Mouse (Mus musculus) myocyte (in vitro differentiated cells): ENCODE data around the gene Pkp4. TPM values are rescaled to one million over a fixed set of nuclear protein-coding genes. Genes with fewer than 3 reads are reported as not detected.

Experiments
- H3K27me3 ChIP-seq: one replicate; pipeline ENCODE4 v1.6.1; 2011; ENCODE audit not compliant: control insufficient read depth, insufficient read depth, insufficient read length
- H3K36me3 ChIP-seq: one replicate; pipeline ENCODE4 v1.6.1; 2011; ENCODE audit not compliant: control insufficient read depth, insufficient read depth
- H3K4me2 ChIP-seq: one replicate; pipeline ENCODE4 v1.6.1; 2011; ENCODE audit warnings: low read depth, control low read depth
- H3K4me3 ChIP-seq: one replicate; pipeline ENCODE4 v1.5.1; 2011; ENCODE audit warnings: mild to moderate bottlenecking, control low read depth, moderate library complexity
- H3K79me2 ChIP-seq: one replicate; pipeline ENCODE4 v1.6.1; 2011; ENCODE audit not compliant: control insufficient read depth, insufficient read depth
- H3ac ChIP-seq: one replicate; pipeline ENCODE4 v1.6.1; 2011; ENCODE audit not compliant: control insufficient read depth, insufficient read length
- CEBPB ChIP-seq: IDR thresholded peaks from 2 replicates; pipeline ENCODE4 v1.6.1; 2011; ENCODE audit warnings: mild to moderate bottlenecking, moderate library complexity; ENCODE audit not compliant: poor library complexity, insufficient read depth, severe bottlenecking
- E2F4 ChIP-seq: IDR thresholded peaks from one replicate; pipeline ENCODE4 v1.6.1; 2011; ENCODE audit warnings: mild to moderate bottlenecking, control low read depth, moderate library complexity; ENCODE audit not compliant: insufficient read depth
- MAX ChIP-seq: IDR thresholded peaks from one replicate; pipeline ENCODE4 v1.6.1; 2011; ENCODE audit warnings: low read depth, mild to moderate bottlenecking, control low read depth
- MYOD1 ChIP-seq, 3 experiments: IDR thresholded peaks; one replicate each; pipeline ENCODE4 v1.6.1; 2011; ENCODE audit warnings: control low read depth in 2 of 3, low read depth in 2 of 3, mild to moderate bottlenecking in 2 of 3, moderate library complexity in 1 of 3; ENCODE audit not compliant: insufficient read length in 2 of 3, control insufficient read depth in 1 of 3
- MYOG ChIP-seq, 3 experiments: IDR thresholded peaks; one replicate each; pipeline ENCODE4 v1.6.1; 2011; ENCODE audit warnings: control low read depth in 2 of 3, low read depth in 2 of 3, mild to moderate bottlenecking in 2 of 3; ENCODE audit not compliant: insufficient read length in 2 of 3, control insufficient read depth in 1 of 3, insufficient read depth in 1 of 3
- POLR2A ChIP-seq: IDR thresholded peaks from one replicate; pipeline ENCODE4 v1.6.1; 2011; ENCODE audit warnings: low read depth, mild to moderate bottlenecking, control low read depth, moderate library complexity; ENCODE audit not compliant: insufficient read length
- POLR2AphosphoS2 ChIP-seq: IDR thresholded peaks from one replicate; pipeline ENCODE4 v1.6.1; 2011; ENCODE audit warnings: low read depth, control low read depth; ENCODE audit not compliant: insufficient read length
- REST ChIP-seq: IDR thresholded peaks from one replicate; pipeline ENCODE4 v1.6.1; 2011; ENCODE audit warnings: mild to moderate bottlenecking, control low read depth, moderate library complexity; ENCODE audit not compliant: insufficient read depth, insufficient read length
- SRF ChIP-seq: IDR thresholded peaks from one replicate; pipeline ENCODE4 v1.6.1; 2011; ENCODE audit warnings: low read depth; ENCODE audit not compliant: control insufficient read depth, insufficient read length
- TCF12 ChIP-seq: IDR thresholded peaks from one replicate; pipeline ENCODE4 v1.6.1; 2011; ENCODE audit warnings: mild to moderate bottlenecking, control low read depth; ENCODE audit not compliant: poor library complexity, insufficient read depth, severe bottlenecking
- TCF3 ChIP-seq: IDR thresholded peaks from one replicate; pipeline ENCODE4 v1.6.1; 2011; ENCODE audit warnings: low read depth, control low read depth; ENCODE audit not compliant: insufficient read length
- USF1 ChIP-seq: IDR thresholded peaks from one replicate; pipeline ENCODE4 v1.6.1; 2011; ENCODE audit warnings: low read depth, mild to moderate bottlenecking, control low read depth, moderate library complexity
- polyA plus RNA-seq: library from polyadenylated mRNA; unstranded; fragments of >200 nt; fragmentation: generic; extraction: Trizol; gene quantifications from one replicate; pipeline ENCODE4 v1.2.1, GENCODE M21; 2012; ENCODE audit warnings: missing spikeins

Pkp4 gene
- polyA plus RNA-seq, 1 experiment, result 25.3 TPM

GRCm38 (mm10) chr2:59158117-59158516 is 2.5 kb upstream of the Pkp4 start:
- H3ac ChIP-seq, result no peak overlapping the region
- no peaks in the 10 kb centered on the region for H3K36me3 ChIP-seq
- H3K4me2 ChIP-seq, result no peak overlapping the region
- TF ChIP-seq SRF (no peak), POLR2A (no peak), MYOG (IDR thresholded peaks at IDR 0.05; ENCODE audit: control insufficient read depth in 1 of 3, insufficient read depth in 1 of 3, insufficient read length in 2 of 3, low read depth in 2 of 3) (no peak), TCF3 (no peak), E2F4 (no peak)
- peaks cover 13% of the 10 kb centered on the region for H3K79me2 ChIP-seq
- no peaks in the 10 kb centered on the region for H3K27me3 ChIP-seq
- no peak overlapping the region for H3K4me3 ChIP-seq

DNA sequence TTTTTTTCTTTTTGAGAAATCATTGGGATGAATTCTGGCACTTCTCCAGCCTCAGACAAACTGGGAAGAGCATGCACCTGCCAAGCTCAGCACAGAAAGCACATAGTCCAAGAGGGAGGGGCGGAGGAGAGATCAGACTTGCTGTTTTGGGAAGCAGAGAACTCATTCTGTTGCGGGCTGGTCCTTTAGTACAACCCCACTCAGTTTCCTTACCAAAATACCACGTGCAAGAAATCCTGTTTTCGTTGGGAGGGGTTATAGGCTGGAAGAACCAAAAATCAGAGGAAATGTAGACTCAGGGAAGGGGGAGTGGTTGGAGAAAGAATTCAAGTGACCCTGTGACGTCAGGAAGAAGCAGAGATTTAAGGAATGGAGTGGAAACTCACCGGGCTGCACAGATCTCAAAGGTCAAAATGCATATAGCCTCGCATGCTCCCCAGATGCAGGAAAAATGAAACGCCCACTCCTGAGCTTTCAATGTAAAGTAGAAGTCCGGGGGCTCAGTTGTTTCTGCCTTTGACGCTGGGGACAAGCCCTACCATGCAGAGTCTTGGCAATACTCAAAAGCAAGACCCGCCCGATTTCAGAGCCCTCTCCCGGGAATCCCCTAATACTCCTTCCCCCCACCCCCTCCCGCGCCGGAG is 567 bp upstream of the Pkp4 start:
- no peak for TF ChIP-seq MYOD1 (IDR thresholded peaks at IDR 0.05; ENCODE audit: control insufficient read depth in 1 of 3, insufficient read length in 2 of 3, low read depth in 2 of 3)
- Histone ChIP-seq H3K36me3 (no peaks in the 10 kb centered on the region), H3K4me2 (peak overlapping the region; percentile 100), H3K27me3 (no peaks in the 10 kb centered on the region), H3ac (peak overlapping the region; percentile 93), H3K79me2 (peaks cover 33% of the 10 kb centered on the region), H3K4me3 (peak overlapping the region; percentile 42)

DNA sequence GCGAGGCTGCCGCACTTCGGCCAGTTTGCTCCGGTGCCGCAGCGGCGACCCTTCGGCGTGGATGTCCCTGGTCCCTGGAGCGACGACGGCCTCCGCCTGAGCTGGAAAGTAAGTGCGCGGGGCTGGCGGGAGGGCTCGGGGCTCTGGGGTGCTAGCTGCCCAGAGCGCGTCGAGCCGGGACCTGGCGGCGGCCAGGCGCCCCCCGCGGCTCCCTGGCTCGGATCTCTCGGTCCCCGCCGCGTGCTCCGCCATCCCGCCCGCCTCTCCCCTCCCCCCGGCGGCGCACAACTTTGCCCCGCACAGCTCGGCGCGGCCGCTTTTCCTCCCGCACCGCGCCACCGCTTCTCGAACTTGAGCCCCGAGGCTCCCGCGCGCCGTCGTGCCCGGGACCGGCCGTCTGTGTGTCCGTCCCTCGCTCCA is 381 bp downstream of the Pkp4 start:
- H3K27me3 ChIP-seq, result no peaks in the 10 kb centered on the region
- H3K36me3 ChIP-seq, result no peaks in the 10 kb centered on the region
- no peak for TF ChIP-seq MYOD1 (IDR thresholded peaks at IDR 0.05; ENCODE audit: control insufficient read depth in 1 of 3, insufficient read length in 2 of 3, low read depth in 2 of 3)
- no peak for TF ChIP-seq USF1
- TF ChIP-seq MYOG (IDR thresholded peaks at IDR 0.05; ENCODE audit: control insufficient read depth in 1 of 3, insufficient read depth in 1 of 3, insufficient read length in 2 of 3, low read depth in 2 of 3), result no peak
- no peak for TF ChIP-seq TCF3
- no peak for TF ChIP-seq TCF12
- TF ChIP-seq POLR2A, result no peak
- no peak for TF ChIP-seq CEBPB

DNA sequence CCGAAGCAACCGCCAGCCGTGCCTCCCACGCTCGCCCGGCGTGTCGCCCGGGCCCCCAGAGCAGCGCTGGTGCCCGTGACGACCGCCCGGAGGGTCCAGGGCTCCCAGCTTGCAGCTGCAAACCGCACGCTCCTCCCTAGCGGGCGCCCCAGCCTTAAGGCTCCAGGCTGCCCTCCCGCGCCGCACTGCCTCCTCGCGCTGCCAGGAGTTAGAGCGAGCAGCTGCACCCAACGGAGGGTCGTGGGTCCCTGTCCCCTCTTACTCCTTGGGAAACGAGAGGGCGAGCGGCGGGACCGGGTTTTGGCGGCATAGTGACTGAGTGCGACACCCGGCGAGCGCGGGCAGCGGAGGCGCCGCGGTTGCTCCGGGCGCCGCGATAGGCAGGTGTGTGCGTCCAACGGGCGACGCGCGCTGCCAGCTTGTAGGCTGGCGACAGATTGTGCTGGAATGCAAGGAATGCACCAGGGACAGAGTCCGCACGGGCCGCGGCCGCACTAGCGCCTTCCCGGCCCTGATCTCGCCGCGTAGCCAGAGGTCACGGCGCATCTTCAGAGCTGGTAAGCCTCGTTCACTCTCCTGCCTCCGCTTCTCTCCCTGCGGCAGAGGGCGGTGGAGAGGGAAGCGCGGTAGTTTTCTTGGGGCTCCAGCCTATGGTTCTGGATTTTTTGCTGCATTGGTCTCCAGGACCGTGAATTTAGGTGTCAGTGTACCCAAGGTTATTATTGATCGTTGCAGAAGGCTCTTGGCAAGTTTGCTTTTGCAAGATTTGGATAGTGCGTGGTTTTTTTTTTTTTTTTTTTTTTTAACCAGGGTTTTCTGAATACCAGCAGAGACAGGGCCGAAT is 1.0 kb downstream of the Pkp4 start:
- Histone ChIP-seq H3K4me3 (peak overlapping the region; percentile 42), H3K36me3 (no peaks in the 10 kb centered on the region), H3ac (peak overlapping the region; percentile 93), H3K4me2 (peak overlapping the region; percentile 78), H3K79me2 (peaks cover 46% of the 10 kb centered on the region), H3K27me3 (no peaks in the 10 kb centered on the region)
- TF ChIP-seq CEBPB, result no peak
- TF ChIP-seq MYOG (IDR thresholded peaks at IDR 0.05; ENCODE audit: control insufficient read depth in 1 of 3, insufficient read depth in 1 of 3, insufficient read length in 2 of 3, low read depth in 2 of 3), result peak in 2 of 3 experiments; percentile 44 to 54
- TF ChIP-seq SRF, result no peak
- TF ChIP-seq MYOD1 (IDR thresholded peaks at IDR 0.05; ENCODE audit: control insufficient read depth in 1 of 3, insufficient read length in 2 of 3, low read depth in 2 of 3), result peak in 2 of 3 experiments; percentile 26 to 68
- no peak for TF ChIP-seq USF1

More for the DNA sequence above, 381 bp downstream of the Pkp4 start:
- peak overlapping the region; percentile 42 for H3K4me3 ChIP-seq
- H3ac ChIP-seq, result peak overlapping the region; percentile 93
- peaks cover 42% of the 10 kb centered on the region for H3K79me2 ChIP-seq
- H3K4me2 ChIP-seq, result peak overlapping the region; percentile 78

GRCm38 (mm10) chr2:59162285-59162600 is 1.6 kb downstream of the Pkp4 start:
- Histone ChIP-seq H3K4me3 (peak overlapping the region; percentile 42), H3ac (peak overlapping the region; percentile 93), H3K36me3 (no peaks in the 10 kb centered on the region), H3K79me2 (peaks cover 49% of the 10 kb centered on the region), H3K27me3 (no peaks in the 10 kb centered on the region), H3K4me2 (peak overlapping the region; percentile 78)
- no peak for TF ChIP-seq POLR2A
- no peak for TF ChIP-seq MYOG (IDR thresholded peaks at IDR 0.05; ENCODE audit: control insufficient read depth in 1 of 3, insufficient read depth in 1 of 3, insufficient read length in 2 of 3, low read depth in 2 of 3)
- TF ChIP-seq CEBPB, result no peak
- no peak for TF ChIP-seq SRF
- no peak for TF ChIP-seq E2F4
- no peak for TF ChIP-seq REST
- TF ChIP-seq POLR2AphosphoS2, result no peak
- TF ChIP-seq MAX, result no peak
- TF ChIP-seq TCF3, result no peak
- no peak for TF ChIP-seq USF1
- TF ChIP-seq MYOD1 (IDR thresholded peaks at IDR 0.05; ENCODE audit: control insufficient read depth in 1 of 3, insufficient read length in 2 of 3, low read depth in 2 of 3), result no peak
- no peak for TF ChIP-seq TCF12
